8 mouse cellular contexts compared by ENCODE assay signal in the genomic region with DNA sequence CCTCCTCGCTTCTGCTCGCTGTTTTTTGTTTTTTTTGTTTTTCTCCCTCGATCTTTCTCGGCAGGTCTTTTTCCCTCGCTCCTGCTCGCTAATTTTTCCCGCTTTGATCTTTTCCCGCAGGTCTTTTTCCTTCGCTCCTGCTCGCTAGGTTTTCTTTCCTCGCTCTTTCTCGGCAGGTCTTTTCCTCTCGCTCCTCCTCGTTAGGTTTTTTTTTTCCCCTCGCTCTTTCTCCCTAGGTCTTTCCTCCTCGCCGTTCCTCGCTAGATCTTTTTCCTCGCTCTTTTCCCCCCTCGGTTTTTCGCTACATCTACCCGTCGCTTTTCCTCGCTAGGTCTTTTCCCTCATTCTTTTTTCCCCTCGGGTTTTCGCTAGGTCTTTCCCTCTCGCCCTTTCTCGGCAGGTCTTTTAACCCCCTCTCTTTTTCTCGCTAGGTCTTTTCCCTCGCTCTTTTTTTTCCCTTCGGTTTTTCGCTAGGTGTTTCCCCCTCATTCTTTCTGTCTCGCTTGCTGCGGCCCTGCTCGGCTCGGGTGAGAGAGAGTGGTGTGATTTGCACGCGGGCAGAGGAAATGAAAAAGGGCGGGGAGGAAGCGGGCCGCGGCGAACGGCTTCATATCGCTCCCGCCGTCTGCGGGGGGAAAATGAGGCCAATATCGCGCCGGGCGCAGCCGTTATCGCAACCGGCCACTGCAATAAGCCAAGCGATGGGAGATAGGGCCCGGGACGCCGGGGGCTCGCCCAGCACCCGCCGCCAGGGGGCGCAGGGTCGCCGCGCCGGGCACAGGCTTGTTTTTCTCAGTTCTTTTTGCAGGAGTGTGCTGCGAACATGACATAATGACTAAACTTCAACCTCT. TPM values are rescaled to one million over a fixed set of nuclear protein-coding genes. Genes with fewer than 3 reads are reported as not detected.
A peak's percentile ranks its signal among the peaks of the same experiment; 100 is the strongest.
DNase-seq lines count a peak whose midpoint lies in the region; ATAC-seq and TF ChIP-seq lines count a peak whose summit lies in the region.

No protein-coding gene starts in this region.

- H3ac ChIP-seq in C2C12 (ENCODE audit: control insufficient read depth, insufficient read length, low read depth): no peak overlapping the region

- H3K27ac ChIP-seq in embryonic facial prominence, embryonic 15.5 days (replicated peaks): peak overlapping the region; percentile 73
- no peak overlapping the region for H3K27ac ChIP-seq in heart, embryonic 13.5 days (replicated peaks)
- no peak overlapping the region for H3K27ac ChIP-seq in kidney, embryonic 16.5 days (ENCODE audit: low read length)
- H3K27ac ChIP-seq in neural tube, embryonic 14.5 days (ENCODE audit: low read depth, low read length): peak overlapping the region; percentile 55; the same call in 1 of the 2 replicates

- peak; percentile 38 to 62 for DNase-seq in adrenal gland, postnatal 4 days (ENCODE audit: low spot score in 2 of 2)
- peak; percentile 71 for DNase-seq in lung, adult 2 months
- peak; percentile 58 to 59 for DNase-seq in thymus, adult 18-20 months

- H3K79me3 ChIP-seq in C2C12 (ENCODE audit: low read depth): no peaks in the 10 kb centered on the region

- H3K9me3 ChIP-seq in embryonic facial prominence, embryonic 15.5 days (replicated peaks): no peaks in the 10 kb centered on the region
- H3K9me3 ChIP-seq in heart, embryonic 13.5 days: no peaks in the 10 kb centered on the region
- H3K9me3 ChIP-seq in kidney, embryonic 16.5 days (ENCODE audit: low read length): peaks cover 6% of the 10 kb centered on the region
- no peaks in the 10 kb centered on the region for H3K9me3 ChIP-seq in neural tube, embryonic 14.5 days (ENCODE audit: control insufficient read depth, low read length)

- no peak overlapping the region for H3K4me3 ChIP-seq in C2C12 (ENCODE audit: insufficient read depth, poor library complexity, severe bottlenecking)
- H3K4me3 ChIP-seq in embryonic facial prominence, embryonic 15.5 days (replicated peaks): peak overlapping the region; percentile 43
- H3K4me3 ChIP-seq in heart, embryonic 13.5 days: peak overlapping the region; percentile 50
- peak overlapping the region; percentile 48 for H3K4me3 ChIP-seq in kidney, embryonic 16.5 days (ENCODE audit: low read length)
- H3K4me3 ChIP-seq in lung, adult 2 months (replicated peaks; ENCODE audit: extremely low read depth, low read depth, low read length): peak overlapping the region; percentile 2
- H3K4me3 ChIP-seq in neural tube, embryonic 14.5 days (ENCODE audit: low read depth, low read length): peak overlapping the region; percentile 37

- ATAC-seq in embryonic facial prominence, embryonic 15.5 days (ENCODE audit: insufficient number of reproducible peaks, low FRiP score, low TSS enrichment, low read depth): no peak
- no peak for ATAC-seq in heart, embryonic 13.5 days (ENCODE audit: extremely low read depth, insufficient number of reproducible peaks, low FRiP score, low TSS enrichment)
- ATAC-seq in kidney, embryonic 16.5 days (ENCODE audit: low FRiP score, low TSS enrichment): no peak; the same call in 1 of the 2 replicates
- 0 out of 2 replicates have a peak, but pooled peaks have one; percentile 45 for ATAC-seq in neural tube, embryonic 14.5 days (ENCODE audit: low read depth)

- H3K27me3 ChIP-seq in C2C12 (ENCODE audit: control insufficient read depth, insufficient read depth, insufficient read length): no peaks in the 10 kb centered on the region
- peaks cover 25% of the 10 kb centered on the region for H3K27me3 ChIP-seq in embryonic facial prominence, embryonic 15.5 days
- peaks cover 43% of the 10 kb centered on the region for H3K27me3 ChIP-seq in heart, embryonic 13.5 days (replicated peaks)
- H3K27me3 ChIP-seq in kidney, embryonic 16.5 days (ENCODE audit: insufficient read depth, low read length): peaks cover 27% of the 10 kb centered on the region
- H3K27me3 ChIP-seq in neural tube, embryonic 14.5 days (ENCODE audit: control insufficient read depth, insufficient read depth, low read length): peaks cover 4% of the 10 kb centered on the region; the same call in 1 of the 2 replicates

- H3K9ac ChIP-seq in embryonic facial prominence, embryonic 15.5 days: peak overlapping the region; percentile 19
- H3K9ac ChIP-seq in heart, embryonic 13.5 days: peak overlapping the region; percentile 66
- H3K9ac ChIP-seq in kidney, embryonic 16.5 days (replicated peaks; ENCODE audit: low read length): peak overlapping the region; percentile 54
- H3K9ac ChIP-seq in neural tube, embryonic 14.5 days (replicated peaks; ENCODE audit: low read depth, low read length): peak overlapping the region; percentile 51

- H3K79me2 ChIP-seq in C2C12 (ENCODE audit: control insufficient read depth, insufficient read depth): no peaks in the 10 kb centered on the region

- H3K4me2 ChIP-seq in embryonic facial prominence, embryonic 15.5 days (replicated peaks): peak overlapping the region; percentile 82
- peak overlapping the region; percentile 79 for H3K4me2 ChIP-seq in heart, embryonic 13.5 days
- H3K4me2 ChIP-seq in kidney, embryonic 16.5 days (replicated peaks; ENCODE audit: low read depth, low read length): peak overlapping the region; percentile 85
- peak overlapping the region; percentile 69 for H3K4me2 ChIP-seq in neural tube, embryonic 14.5 days (ENCODE audit: low read depth, low read length)

- peaks cover 16% of the 10 kb centered on the region for H3K4me1 ChIP-seq in embryonic facial prominence, embryonic 15.5 days
- H3K4me1 ChIP-seq in heart, embryonic 13.5 days: peaks cover 6% of the 10 kb centered on the region; the same call in 1 of the 2 replicates
- H3K4me1 ChIP-seq in kidney, embryonic 16.5 days (ENCODE audit: insufficient read depth, low read length): peaks cover 10% of the 10 kb centered on the region
- H3K4me1 ChIP-seq in lung, adult 2 months (ENCODE audit: control insufficient read depth, insufficient read depth, low read length): no peaks in the 10 kb centered on the region
- H3K4me1 ChIP-seq in neural tube, embryonic 14.5 days (ENCODE audit: control insufficient read depth, insufficient read depth, low read length): no peaks in the 10 kb centered on the region

- H3K36me3 ChIP-seq in C2C12 (ENCODE audit: control insufficient read depth, insufficient read depth): no peaks in the 10 kb centered on the region
- peaks cover 1% of the 10 kb centered on the region for H3K36me3 ChIP-seq in embryonic facial prominence, embryonic 15.5 days
- H3K36me3 ChIP-seq in heart, embryonic 13.5 days: peaks cover 24% of the 10 kb centered on the region
- H3K36me3 ChIP-seq in kidney, embryonic 16.5 days (ENCODE audit: insufficient read depth, low read length): peaks cover 3% of the 10 kb centered on the region; the same call in 1 of the 2 replicates
- no peaks in the 10 kb centered on the region for H3K36me3 ChIP-seq in neural tube, embryonic 14.5 days (ENCODE audit: control insufficient read depth, insufficient read depth, low read length)

- TF ChIP-seq CTCF in C2C12 (IDR thresholded peaks at IDR 0.05; ENCODE audit: control insufficient read depth, insufficient read depth, insufficient read length): peak; percentile 32
- TF ChIP-seq CTCF in lung, adult 2 months (IDR thresholded peaks at IDR 0.05; ENCODE audit: insufficient read depth, low read length): peak; percentile 51

- 1% methylated on average over 68 of the region's 68 CpGs for WGBS in embryonic facial prominence, embryonic 15.5 days
- under 1% methylated on average over 68 of the region's 68 CpGs for WGBS in heart, embryonic 13.5 days
- WGBS in kidney, embryonic 16.5 days: under 1% methylated on average over 68 of the region's 68 CpGs
- WGBS in lung, adult 2 months: 5% methylated on average over 68 of the region's 68 CpGs
- WGBS in neural tube, embryonic 14.5 days: under 1% methylated on average over 68 of the region's 68 CpGs

- no peak for TF ChIP-seq POLR2A in lung, adult 2 months (IDR thresholded peaks at IDR 0.05; ENCODE audit: borderline replicate concordance, extremely low read depth, low read depth, low read length)

TF ChIP-seq in C2C12, 6 proteins besides CTCF, POLR2A, EP300 and RAD21:
- TF ChIP-seq MYOG (IDR thresholded peaks at IDR 0.05; ENCODE audit: control insufficient read depth, extremely low read depth, insufficient read length) (no peak), MYOD1 (IDR thresholded peaks at IDR 0.05; ENCODE audit: control insufficient read depth, insufficient read length, low read depth) (no peak), CEBPB (IDR thresholded peaks at IDR 0.05; ENCODE audit: low read depth) (no peak), MAX (IDR thresholded peaks at IDR 0.05) (no peak), USF1 (IDR thresholded peaks at IDR 0.05; ENCODE audit: low read depth) (no peak), FOSL1 (IDR thresholded peaks at IDR 0.05; ENCODE audit: insufficient read depth, low read length, poor library complexity, severe bottlenecking) (no peak)
TF ChIP-seq in C2C12: peak in this region for 0.

RNA-seq across cellular contexts. Expression of gene Ankrd60, which starts 8.2 kb away (rescaled TPM):
- polyA plus RNA-seq in C2C12 (2012; fragmentation: generic; extraction: Trizol): not detected
- total RNA-seq in adrenal gland, postnatal 4 days (2021): not detected
- not detected in 2 replicates for polyA plus RNA-seq in embryonic facial prominence, embryonic 15.5 days (2015; fragmentation: Nextera tagmentation; extraction: Ambion mirVana)
- polyA plus RNA-seq in heart, embryonic 13.5 days (2015; fragmentation: Nextera tagmentation; extraction: Ambion mirVana): not detected in 2 replicates
- polyA plus RNA-seq in kidney, embryonic 16.5 days (2015; fragmentation: Nextera tagmentation; extraction: Ambion mirVana): not detected in 2 replicates
- not detected in 2 replicates for polyA plus RNA-seq in lung, adult 2 months (2012; rRNA removed)
- not detected in 2 replicates for polyA plus RNA-seq in neural tube, embryonic 14.5 days (2014; fragmentation: Nextera tagmentation; extraction: Ambion mirVana)

Comparison
In these comparisons a context has a peak if more than half of its experiments do, and no peak if none do; other contexts are left out.
1. H3K27ac ChIP-seq: peak in embryonic facial prominence, embryonic 15.5 days (single experiment) and neural tube, embryonic 14.5 days (single experiment); none in heart, embryonic 13.5 days (single experiment) and kidney, embryonic 16.5 days (single experiment).
2. Peak in every context shown above with its lines, with median percentiles within 50 percentile points of each other: DNase-seq, H3K4me2 ChIP-seq and H3K9ac ChIP-seq.